Mouse (Mus musculus): ENCODE data around the gene Capn5. TPM values are rescaled to one million over a fixed set of nuclear protein-coding genes. Genes with fewer than 3 reads are reported as not detected.

Gene Capn5
- polyA plus RNA-seq, 1 experiment from 2014 or later = 6.4 TPM

DNA sequence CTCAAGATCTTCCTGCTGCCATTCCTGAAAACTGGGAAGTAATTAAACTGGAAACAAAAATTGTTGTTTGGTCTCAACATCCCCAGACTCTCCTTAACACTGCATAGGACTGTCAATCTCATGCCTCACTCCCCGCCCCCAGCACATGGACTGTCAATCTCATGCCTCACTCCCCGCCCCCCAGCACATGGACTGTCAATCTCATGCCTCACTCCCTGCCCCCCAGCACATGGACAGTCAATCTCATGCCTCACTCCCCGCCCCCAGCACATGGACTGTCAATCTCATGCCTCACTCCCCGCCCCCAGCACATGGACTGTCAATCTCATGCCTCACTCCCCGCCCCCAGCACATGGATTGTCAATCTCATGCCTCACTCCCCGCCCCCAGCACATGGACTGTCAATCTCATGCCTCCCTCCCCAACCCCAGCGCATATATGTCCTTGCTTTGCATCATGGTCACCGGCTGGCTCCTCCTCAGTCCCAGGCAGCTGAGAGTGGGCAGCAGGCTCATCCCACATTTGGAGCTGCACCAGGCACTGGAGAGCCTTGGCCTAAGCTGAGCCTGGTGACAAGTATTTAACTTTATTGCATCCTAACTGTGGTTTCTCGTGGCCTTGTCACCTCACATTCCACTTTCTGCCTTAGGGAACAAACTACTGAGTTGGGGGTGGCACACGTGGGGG is 29.2 kb downstream of the Capn5 start:
- Histone ChIP-seq H3K27me3 (ENCODE audit: control insufficient read depth, insufficient read depth, low read length) (no peaks in the 10 kb centered on the region; the same call in 1 of the 2 replicates), H3K4me1 (ENCODE audit: control insufficient read depth, insufficient read depth, low read length) (peaks cover 21% of the 10 kb centered on the region), H3K4me3 (ENCODE audit: low read depth, low read length) (no peak overlapping the region), H3K27ac (ENCODE audit: low read depth, low read length) (peak overlapping the region; percentile 55), H3K9ac (ENCODE audit: low read depth, low read length) (peak overlapping the region; percentile 17; the same call in 1 of the 2 replicates), H3K9me3 (replicated peaks; ENCODE audit: control insufficient read depth, low read length) (no peaks in the 10 kb centered on the region), H3K36me3 (ENCODE audit: control insufficient read depth, insufficient read depth, low read length) (no peaks in the 10 kb centered on the region), H3K4me2 (no peak overlapping the region)
- ATAC-seq (replicated peaks; ENCODE audit: insufficient number of reproducible peaks, low FRiP score, low TSS enrichment) = no peak
- 58% methylated on average over 10 of the region's 10 CpGs for WGBS (ENCODE audit: insufficient replicate concordance)

DNA sequence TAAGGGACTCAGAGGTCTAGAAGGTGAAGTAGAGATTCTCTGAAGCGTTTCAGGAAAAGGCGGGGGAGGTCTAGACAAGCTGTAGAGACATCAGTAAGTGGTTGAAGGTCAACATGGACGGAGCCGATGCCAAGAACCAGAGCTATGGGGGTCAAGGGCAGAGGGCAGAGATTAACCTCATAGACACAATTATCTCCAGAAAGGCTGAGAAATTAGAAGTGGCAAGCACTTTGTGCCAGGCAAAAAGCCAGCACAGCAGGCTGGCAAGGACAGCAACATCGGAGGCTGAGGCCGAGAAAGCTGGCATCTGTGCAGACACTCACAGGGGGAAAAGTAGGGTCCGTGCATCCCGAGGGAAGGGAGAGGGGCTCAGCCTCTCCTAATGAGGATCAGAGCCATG is 30.3 kb downstream of the Capn5 start:
- H3K27me3 ChIP-seq (ENCODE audit: control insufficient read depth, insufficient read depth, low read length) = no peaks in the 10 kb centered on the region; the same call in 1 of the 2 replicates
- H3K4me2 ChIP-seq = no peak overlapping the region
- no peak overlapping the region for H3K9ac ChIP-seq (ENCODE audit: low read depth, low read length)
- no peak overlapping the region for H3K4me3 ChIP-seq (ENCODE audit: low read depth, low read length)
- ATAC-seq (replicated peaks; ENCODE audit: insufficient number of reproducible peaks, low FRiP score, low TSS enrichment) = no peak
- 77% methylated on average over 8 of the region's 8 CpGs for WGBS (ENCODE audit: insufficient replicate concordance)
- H3K9me3 ChIP-seq (replicated peaks; ENCODE audit: control insufficient read depth, low read length) = no peaks in the 10 kb centered on the region
- H3K36me3 ChIP-seq (ENCODE audit: control insufficient read depth, insufficient read depth, low read length) = no peaks in the 10 kb centered on the region
- no peak overlapping the region for H3K27ac ChIP-seq (ENCODE audit: low read depth, low read length)
- peaks cover 21% of the 10 kb centered on the region for H3K4me1 ChIP-seq (ENCODE audit: control insufficient read depth, insufficient read depth, low read length)

DNA sequence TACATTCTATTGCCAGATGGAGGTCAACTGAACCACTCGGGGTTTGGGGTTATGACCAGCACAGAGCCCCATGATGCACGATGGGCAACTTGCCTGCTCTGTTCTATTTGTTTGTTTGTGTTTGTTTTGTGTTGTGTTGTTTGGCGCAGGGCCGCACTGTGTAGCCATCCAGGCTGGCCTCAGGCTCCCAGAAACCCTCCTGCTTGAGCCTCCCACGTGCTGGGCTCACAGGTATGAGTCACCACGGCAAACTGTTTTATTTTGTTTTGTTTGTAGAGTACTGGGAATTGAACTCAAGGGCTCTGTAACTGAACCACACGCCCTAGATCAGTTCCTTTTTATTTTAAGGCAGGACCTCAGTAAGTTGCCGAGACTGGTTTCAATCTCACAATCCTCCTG is 31.6 kb downstream of the Capn5 start:
- Histone ChIP-seq H3K4me3 (ENCODE audit: low read depth, low read length) (no peak overlapping the region), H3K9ac (ENCODE audit: low read depth, low read length) (no peak overlapping the region), H3K4me2 (no peak overlapping the region), H3K27me3 (ENCODE audit: control insufficient read depth, insufficient read depth, low read length) (no peaks in the 10 kb centered on the region; the same call in 1 of the 2 replicates), H3K4me1 (ENCODE audit: control insufficient read depth, insufficient read depth, low read length) (peaks cover 24% of the 10 kb centered on the region), H3K9me3 (replicated peaks; ENCODE audit: control insufficient read depth, low read length) (no peaks in the 10 kb centered on the region), H3K36me3 (ENCODE audit: control insufficient read depth, insufficient read depth, low read length) (no peaks in the 10 kb centered on the region), H3K27ac (ENCODE audit: low read depth, low read length) (no peak overlapping the region)
- no peak for ATAC-seq (replicated peaks; ENCODE audit: insufficient number of reproducible peaks, low FRiP score, low TSS enrichment)
- WGBS (ENCODE audit: insufficient replicate concordance) = 78% methylated on average over 8 of the region's 8 CpGs

DNA sequence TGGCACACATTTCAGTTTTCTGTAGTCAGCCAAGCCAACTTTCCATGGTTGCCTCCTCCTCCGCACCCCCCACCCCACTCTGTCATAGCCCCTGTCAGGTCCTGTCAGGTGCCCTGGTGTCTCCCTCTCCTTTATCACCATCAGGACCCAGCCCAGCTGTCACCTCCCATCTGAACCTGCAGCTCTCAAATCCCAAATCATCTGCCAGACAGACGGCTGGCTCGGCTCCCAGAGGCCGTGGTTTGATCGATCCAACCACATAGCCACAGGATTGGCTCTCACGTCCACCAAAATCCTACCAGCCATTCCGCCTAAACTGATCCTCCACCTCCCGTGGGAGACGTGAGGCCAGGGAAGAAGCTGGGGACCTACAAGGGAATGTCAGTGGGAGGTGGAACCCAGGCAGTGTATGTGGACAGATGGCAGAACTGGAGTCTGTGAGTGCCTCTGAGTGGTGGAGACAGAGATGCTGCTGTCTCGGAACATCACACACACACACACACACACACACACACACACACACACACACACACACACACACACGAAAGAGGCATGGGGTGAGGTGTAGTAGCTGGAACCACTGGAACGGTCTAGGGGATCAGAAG is 32.1 kb downstream of the Capn5 start:
- H3K9ac ChIP-seq (ENCODE audit: low read depth, low read length) = no peak overlapping the region
- ATAC-seq (replicated peaks; ENCODE audit: insufficient number of reproducible peaks, low FRiP score, low TSS enrichment) = no peak
- H3K9me3 ChIP-seq (replicated peaks; ENCODE audit: control insufficient read depth, low read length) = no peaks in the 10 kb centered on the region
- H3K27me3 ChIP-seq (ENCODE audit: control insufficient read depth, insufficient read depth, low read length) = no peaks in the 10 kb centered on the region; the same call in 1 of the 2 replicates
- no peak overlapping the region for H3K27ac ChIP-seq (ENCODE audit: low read depth, low read length)
- WGBS (ENCODE audit: insufficient replicate concordance) = 75% methylated on average over 12 of the region's 12 CpGs
- no peaks in the 10 kb centered on the region for H3K36me3 ChIP-seq (ENCODE audit: control insufficient read depth, insufficient read depth, low read length)
- no peak overlapping the region for H3K4me2 ChIP-seq
- H3K4me1 ChIP-seq (ENCODE audit: control insufficient read depth, insufficient read depth, low read length) = peaks cover 27% of the 10 kb centered on the region
- no peak overlapping the region for H3K4me3 ChIP-seq (ENCODE audit: low read depth, low read length)

DNA sequence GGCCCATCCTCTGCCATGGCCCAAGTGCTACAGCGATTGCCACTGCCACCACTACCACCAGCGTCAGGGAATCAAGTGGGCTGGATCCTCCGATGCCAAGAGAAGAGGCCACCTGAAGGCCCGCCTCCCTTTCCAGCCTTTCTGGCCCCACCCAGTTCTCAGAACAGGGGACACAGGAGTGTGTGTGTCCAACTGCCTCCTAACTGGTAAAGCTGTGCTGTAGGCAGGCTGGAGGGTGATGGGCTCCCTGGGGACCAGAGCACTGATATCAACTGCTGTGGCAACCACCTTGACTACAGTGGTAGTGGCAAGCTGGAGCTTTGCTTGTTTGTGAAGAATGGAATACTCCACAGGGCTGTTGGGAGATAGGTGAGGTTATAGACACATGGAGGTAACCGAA is 32.7 kb downstream of the Capn5 start, which contains the start of gene Omp:
Omp (minus strand) TSS at position 101 of the 400 bp plus-strand sequence.
- H3K27me3 ChIP-seq (ENCODE audit: control insufficient read depth, insufficient read depth, low read length) = no peaks in the 10 kb centered on the region; the same call in 1 of the 2 replicates
- no peak within 1 kb of the TSS for H3K4me3 ChIP-seq (ENCODE audit: low read depth, low read length)
- H3K27ac ChIP-seq (ENCODE audit: low read depth, low read length) = no peak within 1 kb of the TSS
- no peak for ATAC-seq (replicated peaks; ENCODE audit: insufficient number of reproducible peaks, low FRiP score, low TSS enrichment)
- H3K9ac ChIP-seq (ENCODE audit: low read depth, low read length) = no peak within 1 kb of the TSS
- H3K9me3 ChIP-seq (replicated peaks; ENCODE audit: control insufficient read depth, low read length) = no peaks in the 10 kb centered on the region
- H3K36me3 ChIP-seq (ENCODE audit: control insufficient read depth, insufficient read depth, low read length) = no peaks in the 10 kb centered on the region
- 87% methylated on average over 5 of the region's 5 CpGs for WGBS (ENCODE audit: insufficient replicate concordance)
- H3K4me2 ChIP-seq = no peak within 1 kb of the TSS
- H3K4me1 ChIP-seq (ENCODE audit: control insufficient read depth, insufficient read depth, low read length) = peaks cover 30% of the 10 kb centered on the region

DNA sequence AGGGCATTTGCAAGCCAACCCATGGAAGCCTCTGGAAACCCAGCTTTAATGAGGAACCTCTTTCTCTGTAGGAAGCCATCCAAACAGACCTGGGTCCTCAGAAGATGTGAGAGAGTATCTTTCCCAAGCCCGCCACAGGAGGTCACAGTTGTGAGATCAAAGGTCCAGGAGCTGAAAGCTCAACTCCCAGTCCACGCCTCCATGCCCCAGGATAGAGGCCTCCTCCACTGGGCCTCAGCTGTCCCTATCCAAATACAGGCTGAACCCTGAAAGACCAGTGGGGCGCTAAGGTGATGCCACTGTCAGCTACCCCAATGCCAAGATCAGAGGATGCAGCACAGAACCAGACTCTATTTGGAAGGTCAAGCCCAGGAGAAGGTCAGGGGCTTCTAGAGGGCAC is 35.4 kb downstream of the Capn5 start:
- Histone ChIP-seq H3K4me3 (ENCODE audit: low read depth, low read length) (no peak overlapping the region), H3K27ac (ENCODE audit: low read depth, low read length) (no peak overlapping the region), H3K4me1 (ENCODE audit: control insufficient read depth, insufficient read depth, low read length) (peaks cover 32% of the 10 kb centered on the region), H3K9me3 (replicated peaks; ENCODE audit: control insufficient read depth, low read length) (no peaks in the 10 kb centered on the region), H3K27me3 (ENCODE audit: control insufficient read depth, insufficient read depth, low read length) (no peaks in the 10 kb centered on the region; the same call in 1 of the 2 replicates), H3K9ac (ENCODE audit: low read depth, low read length) (no peak overlapping the region), H3K36me3 (ENCODE audit: control insufficient read depth, insufficient read depth, low read length) (no peaks in the 10 kb centered on the region), H3K4me2 (no peak overlapping the region)
- ATAC-seq (replicated peaks; ENCODE audit: insufficient number of reproducible peaks, low FRiP score, low TSS enrichment) = no peak
- WGBS (ENCODE audit: insufficient replicate concordance) = 61% methylated on average over 3 of the region's 3 CpGs

DNA sequence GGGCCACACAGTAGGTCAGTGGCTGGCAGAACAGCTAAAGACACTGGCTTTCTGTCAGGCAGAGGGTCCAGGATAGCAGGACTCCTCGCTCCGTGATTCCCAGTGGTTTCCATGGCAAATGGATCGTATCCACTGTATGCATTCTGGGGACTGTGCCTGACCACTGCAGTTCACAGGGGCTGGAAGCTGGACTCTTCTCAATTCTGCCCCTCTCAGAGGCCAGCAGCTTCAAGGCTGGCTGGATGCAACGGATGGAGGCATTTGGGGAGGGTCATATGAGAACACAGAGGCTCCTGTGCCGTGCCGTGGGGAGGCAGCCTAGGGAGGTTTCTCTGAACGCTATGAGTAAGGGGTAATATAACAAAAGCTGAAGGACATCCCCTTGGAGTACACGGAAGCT is 35.8 kb downstream of the Capn5 start:
- WGBS (ENCODE audit: insufficient replicate concordance) = 72% methylated on average over 8 of the region's 8 CpGs

DNA sequence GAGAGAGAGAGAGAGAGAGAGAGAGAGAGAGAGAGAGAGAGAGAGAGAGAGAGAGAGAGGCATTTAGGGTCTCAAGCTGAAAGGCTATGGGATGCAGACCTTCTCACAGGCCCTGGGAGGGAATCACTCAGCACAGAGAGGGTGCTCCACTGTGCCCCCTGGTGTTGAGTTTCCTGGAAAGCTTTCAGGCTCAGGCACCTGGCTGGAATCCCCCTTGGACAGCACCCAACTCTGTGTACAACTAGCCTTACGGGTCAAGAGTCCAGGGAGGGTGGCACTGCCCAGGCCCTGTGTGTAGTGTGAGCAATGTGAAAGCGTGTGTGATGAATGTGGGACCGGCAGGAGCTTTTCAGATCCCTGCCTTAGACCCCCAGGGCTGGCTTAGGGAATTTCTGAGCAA is 36.9 kb downstream of the Capn5 start:
- peaks cover 27% of the 10 kb centered on the region for H3K4me1 ChIP-seq (ENCODE audit: control insufficient read depth, insufficient read depth, low read length)
- no peaks in the 10 kb centered on the region for H3K36me3 ChIP-seq (ENCODE audit: control insufficient read depth, insufficient read depth, low read length)
- ATAC-seq (replicated peaks; ENCODE audit: insufficient number of reproducible peaks, low FRiP score, low TSS enrichment) = no peak
- no peaks in the 10 kb centered on the region; the same call in 1 of the 2 replicates for H3K27me3 ChIP-seq (ENCODE audit: control insufficient read depth, insufficient read depth, low read length)
- 67% methylated on average over 3 of the region's 3 CpGs for WGBS (ENCODE audit: insufficient replicate concordance)
- no peaks in the 10 kb centered on the region for H3K9me3 ChIP-seq (replicated peaks; ENCODE audit: control insufficient read depth, low read length)
- H3K9ac ChIP-seq (ENCODE audit: low read depth, low read length) = no peak overlapping the region
- H3K4me3 ChIP-seq (ENCODE audit: low read depth, low read length) = no peak overlapping the region
- H3K27ac ChIP-seq (ENCODE audit: low read depth, low read length) = no peak overlapping the region
- H3K4me2 ChIP-seq = no peak overlapping the region

More for the DNA sequence above, 35.8 kb downstream of the Capn5 start:
- Histone ChIP-seq H3K4me3 (ENCODE audit: low read depth, low read length) (no peak overlapping the region), H3K27ac (ENCODE audit: low read depth, low read length) (no peak overlapping the region), H3K27me3 (ENCODE audit: control insufficient read depth, insufficient read depth, low read length) (no peaks in the 10 kb centered on the region; the same call in 1 of the 2 replicates), H3K36me3 (ENCODE audit: control insufficient read depth, insufficient read depth, low read length) (no peaks in the 10 kb centered on the region), H3K9me3 (replicated peaks; ENCODE audit: control insufficient read depth, low read length) (no peaks in the 10 kb centered on the region), H3K4me1 (ENCODE audit: control insufficient read depth, insufficient read depth, low read length) (peaks cover 29% of the 10 kb centered on the region), H3K4me2 (no peak overlapping the region), H3K9ac (ENCODE audit: low read depth, low read length) (no peak overlapping the region)
- no peak for ATAC-seq (replicated peaks; ENCODE audit: insufficient number of reproducible peaks, low FRiP score, low TSS enrichment)
